Mouse (Mus musculus) embryonic facial prominence, embryonic 13.5 days (tissue): ENCODE measurements around the gene Tmem50a. TPM values are rescaled to one million over a fixed set of nuclear protein-coding genes. Genes with fewer than 3 reads are reported as not detected.

ENCODE experiments used
- ATAC-seq: fragments of 200-750 bp; cut with Nextera tagmentation; 2 replicates; pipeline ENCODE4 v1.8.0; 2017; ENCODE audit warnings: low read depth; ENCODE audit not compliant: insufficient number of reproducible peaks, insufficient read depth, low FRiP score, low TSS enrichment
- H3K27ac ChIP-seq: fragments of 300-500 bp; sonication (generic); 2 replicates; pipeline ENCODE4 v1.5.1; 2015; ENCODE audit warnings: moderate library complexity, mild to moderate bottlenecking, inconsistent platforms
- H3K27me3 ChIP-seq: fragments of 300-500 bp; sonication (generic); 2 replicates; pipeline ENCODE4 v1.6.1; 2015; ENCODE audit warnings: mild to moderate bottlenecking, inconsistent platforms
- H3K36me3 ChIP-seq: fragments of 300-500 bp; sonication (generic); 2 replicates; pipeline ENCODE4 v1.6.1; 2015; ENCODE audit warnings: mild to moderate bottlenecking, inconsistent platforms
- H3K4me1 ChIP-seq: fragments of 300-500 bp; sonication (generic); 2 replicates; pipeline ENCODE4 v1.6.1; 2015; ENCODE audit warnings: inconsistent platforms
- H3K4me2 ChIP-seq: fragments of 300-500 bp; sonication (generic); 2 replicates; pipeline ENCODE4 v1.6.1; 2015; ENCODE audit warnings: moderate library complexity, mild to moderate bottlenecking, inconsistent platforms
- H3K4me3 ChIP-seq: fragments of 300-500 bp; sonication (generic); 2 replicates; pipeline ENCODE4 v1.5.1; 2015; ENCODE audit warnings: mild to moderate bottlenecking, inconsistent platforms
- H3K9ac ChIP-seq: fragments of 300-500 bp; sonication (generic); 2 replicates; pipeline ENCODE4 v1.6.1; 2015; ENCODE audit warnings: mild to moderate bottlenecking, inconsistent platforms
- H3K9me3 ChIP-seq: fragments of 300-500 bp; sonication (generic); 2 replicates; pipeline ENCODE4 v1.6.1; 2016; ENCODE audit warnings: inconsistent platforms
- WGBS: fragments of 180-500 bp; shearing (Covaris S2); methylation state at CpG from one replicate; pipeline ENCODE4 v1.1.7; 2015; ENCODE audit warnings: mixed read lengths; 5-methylcytosine and 5-hydroxymethylcytosine counted together
- polyA plus RNA-seq: library from polyadenylated mRNA; unstranded; fragments of >200 nt; fragmentation: Nextera tagmentation; extraction: Ambion mirVana; gene quantifications from 2 replicates; pipeline ENCODE4 v1.2.1, GENCODE M21; 2015

Gene Tmem50a
- polyA plus RNA-seq, 1 experiment from 2014 or later: 172 TPM

DNA sequence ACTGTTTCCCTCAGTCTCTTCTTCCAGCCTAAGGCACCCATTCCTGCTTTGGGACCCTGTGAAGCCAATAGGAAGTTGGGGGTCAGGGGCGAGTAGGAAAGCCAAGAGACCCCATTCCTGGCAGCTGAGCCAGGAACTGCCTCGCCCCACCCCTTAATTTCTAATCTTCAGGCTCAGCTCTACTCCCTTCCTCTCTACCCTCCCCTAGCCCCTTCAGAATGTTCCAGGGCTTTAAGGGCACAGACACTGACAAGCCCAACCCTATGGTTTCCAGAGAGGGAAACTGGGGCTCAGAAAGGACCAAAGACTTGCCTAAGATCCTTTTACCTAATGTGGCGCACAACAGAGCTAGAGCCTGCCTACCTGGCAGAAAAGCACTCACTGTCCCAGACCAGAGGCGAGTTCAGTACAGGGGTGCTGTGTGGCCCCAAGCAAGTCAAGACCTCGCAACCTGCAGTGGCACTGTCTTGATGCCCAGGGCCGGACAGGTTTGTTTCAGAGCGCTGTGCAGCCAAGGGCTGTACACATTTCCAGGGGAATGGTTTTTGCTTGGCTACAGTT, 44.9 kb downstream of the Tmem50a start:
- no peak for ATAC-seq
- H3K9me3 ChIP-seq: no peaks in the 10 kb centered on the region
- peak overlapping the region; percentile 17 for H3K4me3 ChIP-seq
- no peaks in the 10 kb centered on the region for H3K36me3 ChIP-seq
- peaks cover 32% of the 10 kb centered on the region for H3K27me3 ChIP-seq
- H3K9ac ChIP-seq: peak overlapping the region; percentile 37; the same call in 1 of the 2 replicates
- H3K4me1 ChIP-seq: peaks cover 21% of the 10 kb centered on the region
- WGBS: 38% methylated on average over 7 of the region's 7 CpGs
- peak overlapping the region; percentile 50 for H3K4me2 ChIP-seq
- no peak overlapping the region for H3K27ac ChIP-seq

DNA sequence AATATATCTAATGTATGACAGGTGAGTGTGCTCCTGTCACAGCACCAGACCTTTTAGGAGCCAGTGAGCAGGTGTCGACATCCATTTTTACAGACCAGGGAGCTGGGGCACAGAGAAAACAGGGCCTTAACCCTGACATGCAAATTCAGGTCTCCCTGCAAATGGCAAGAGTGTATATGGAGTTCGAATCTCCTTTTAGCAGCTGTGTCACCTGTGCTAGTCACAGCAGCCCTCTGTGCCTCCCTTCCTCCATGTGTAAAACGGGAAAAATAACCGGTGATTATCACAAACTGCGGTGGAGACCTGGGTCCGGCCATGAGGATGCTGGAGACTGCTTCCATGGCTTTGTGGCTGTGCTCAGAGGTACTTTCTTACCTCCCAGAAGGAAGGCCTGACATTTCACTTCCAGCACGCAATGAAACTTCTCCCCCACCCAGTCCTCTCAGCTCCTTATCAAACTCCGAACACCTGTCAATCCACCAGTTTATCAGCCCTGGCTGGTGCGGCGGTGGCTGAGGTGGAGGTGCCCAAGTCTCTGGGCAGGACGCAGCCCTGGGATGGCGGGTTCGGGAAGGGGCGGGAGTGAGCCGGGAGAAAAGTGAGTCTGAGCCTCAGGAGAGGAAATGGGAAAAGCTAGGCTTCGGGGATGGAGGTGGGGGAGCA, 45.6 kb downstream of the Tmem50a start:
- Histone ChIP-seq H3K36me3 (no peaks in the 10 kb centered on the region), H3K4me3 (peak overlapping the region; percentile 17), H3K27me3 (peaks cover 32% of the 10 kb centered on the region), H3K4me2 (peak overlapping the region; percentile 50), H3K4me1 (peaks cover 21% of the 10 kb centered on the region), H3K9ac (peak overlapping the region; percentile 37; the same call in 1 of the 2 replicates), H3K27ac (no peak overlapping the region), H3K9me3 (no peaks in the 10 kb centered on the region)
- no peak for ATAC-seq
- 7% methylated on average over 16 of the region's 16 CpGs for WGBS

DNA sequence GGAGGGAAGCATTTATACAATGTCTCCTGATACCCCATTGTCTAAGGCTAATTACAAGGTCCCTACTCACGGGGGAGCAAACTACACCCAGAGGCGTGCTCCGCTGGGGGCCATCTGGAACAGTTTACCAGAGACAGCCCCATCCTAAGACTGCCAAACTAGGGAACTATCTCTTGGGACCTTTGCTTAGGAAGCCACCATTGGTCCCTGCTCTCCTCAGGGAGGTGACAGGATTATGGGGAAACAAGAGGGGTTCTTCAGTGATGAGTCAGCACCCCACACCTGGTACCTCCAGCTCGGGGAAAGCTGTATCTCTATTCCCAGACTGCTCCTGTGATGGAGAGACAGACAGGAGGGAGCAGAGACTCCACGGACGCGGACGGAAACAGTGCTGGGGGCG, 46.3 kb downstream of the Tmem50a start:
- Histone ChIP-seq H3K4me1 (peaks cover 21% of the 10 kb centered on the region), H3K4me2 (0 out of 2 replicates have a peak overlapping the region, but pooled peaks have one; percentile 16), H3K9ac (no peak overlapping the region), H3K27me3 (peaks cover 32% of the 10 kb centered on the region), H3K36me3 (no peaks in the 10 kb centered on the region), H3K27ac (no peak overlapping the region), H3K9me3 (no peaks in the 10 kb centered on the region), H3K4me3 (no peak overlapping the region)
- 9% methylated on average over 9 of the region's 9 CpGs for WGBS
- ATAC-seq: no peak

DNA sequence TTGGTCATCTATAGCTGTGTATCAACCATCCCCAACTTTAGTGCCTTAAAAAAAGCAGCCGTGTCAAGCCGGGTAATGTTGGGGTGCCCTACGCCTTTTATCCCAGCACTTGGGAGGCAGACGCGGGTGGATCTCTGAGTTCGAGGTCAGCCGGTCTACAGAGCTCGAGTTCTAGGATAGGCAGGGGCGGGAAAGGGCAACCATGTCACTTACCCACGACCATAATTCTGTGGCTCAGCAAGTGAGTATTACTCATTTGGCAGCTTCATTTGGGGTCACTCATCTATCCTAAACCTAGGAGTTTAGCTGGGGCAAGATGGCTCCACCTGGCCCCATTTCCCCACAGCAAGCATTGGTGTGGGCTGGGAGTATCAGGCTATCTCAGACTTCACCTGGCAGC, 46.8 kb downstream of the Tmem50a start:
- ATAC-seq: no peak
- Histone ChIP-seq H3K4me1 (peaks cover 21% of the 10 kb centered on the region), H3K9me3 (no peaks in the 10 kb centered on the region), H3K4me2 (no peak overlapping the region), H3K36me3 (no peaks in the 10 kb centered on the region), H3K4me3 (no peak overlapping the region), H3K27ac (no peak overlapping the region), H3K9ac (no peak overlapping the region), H3K27me3 (peaks cover 32% of the 10 kb centered on the region)
- 86% methylated on average over 10 of the region's 10 CpGs for WGBS

DNA sequence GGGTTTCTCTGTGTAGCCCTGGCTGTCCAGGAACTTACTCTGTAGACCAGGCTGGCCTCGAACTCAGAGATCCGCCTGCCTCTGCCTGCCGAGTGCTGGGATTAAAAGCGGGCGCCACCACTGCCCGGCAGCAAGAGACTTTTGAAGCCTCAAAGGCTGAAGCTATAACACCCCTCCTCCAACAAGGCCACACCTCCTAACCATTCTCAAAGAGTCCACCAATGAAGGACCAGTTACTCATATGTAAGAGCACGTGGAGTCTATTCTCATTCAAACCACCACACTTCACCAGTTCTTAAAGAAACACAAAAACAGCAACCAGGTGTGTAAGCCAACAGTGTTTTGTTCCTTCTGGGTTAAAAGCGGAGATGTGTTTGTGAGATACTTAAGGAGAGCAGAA, 47.2 kb downstream of the Tmem50a start:
- WGBS: 87% methylated on average over 8 of the region's 8 CpGs
- peaks cover 21% of the 10 kb centered on the region for H3K4me1 ChIP-seq
- peaks cover 32% of the 10 kb centered on the region for H3K27me3 ChIP-seq
- no peak overlapping the region for H3K4me3 ChIP-seq
- H3K9me3 ChIP-seq: no peaks in the 10 kb centered on the region
- H3K4me2 ChIP-seq: no peak overlapping the region
- ATAC-seq: no peak
- H3K36me3 ChIP-seq: no peaks in the 10 kb centered on the region
- H3K27ac ChIP-seq: no peak overlapping the region
- no peak overlapping the region for H3K9ac ChIP-seq

DNA sequence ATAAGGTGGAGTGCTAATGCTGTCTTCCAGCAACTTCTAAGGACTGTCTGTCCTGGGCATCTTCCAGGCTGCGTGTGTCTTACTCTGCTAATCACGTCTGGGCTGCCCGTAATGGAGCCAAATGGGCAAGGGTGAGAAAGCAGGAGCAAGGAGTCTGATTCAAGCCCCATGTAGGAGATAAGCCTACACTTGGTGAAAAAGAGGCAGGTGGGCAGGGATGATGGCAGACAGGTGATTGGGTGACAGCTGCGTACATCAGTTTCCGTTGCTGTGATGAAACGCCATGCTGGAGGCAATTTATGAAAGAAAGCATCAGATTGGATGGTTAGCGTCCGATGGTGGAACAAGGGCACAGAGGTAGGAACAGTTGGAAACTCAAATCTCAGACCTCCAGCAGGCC, 47.6 kb downstream of the Tmem50a start:
- no peaks in the 10 kb centered on the region for H3K9me3 ChIP-seq
- no peak overlapping the region for H3K9ac ChIP-seq
- no peak for ATAC-seq
- H3K27me3 ChIP-seq: peaks cover 32% of the 10 kb centered on the region
- H3K4me1 ChIP-seq: peaks cover 21% of the 10 kb centered on the region
- no peaks in the 10 kb centered on the region for H3K36me3 ChIP-seq
- no peak overlapping the region for H3K27ac ChIP-seq
- WGBS: 89% methylated on average over 8 of the region's 8 CpGs
- H3K4me2 ChIP-seq: no peak overlapping the region
- no peak overlapping the region for H3K4me3 ChIP-seq

DNA sequence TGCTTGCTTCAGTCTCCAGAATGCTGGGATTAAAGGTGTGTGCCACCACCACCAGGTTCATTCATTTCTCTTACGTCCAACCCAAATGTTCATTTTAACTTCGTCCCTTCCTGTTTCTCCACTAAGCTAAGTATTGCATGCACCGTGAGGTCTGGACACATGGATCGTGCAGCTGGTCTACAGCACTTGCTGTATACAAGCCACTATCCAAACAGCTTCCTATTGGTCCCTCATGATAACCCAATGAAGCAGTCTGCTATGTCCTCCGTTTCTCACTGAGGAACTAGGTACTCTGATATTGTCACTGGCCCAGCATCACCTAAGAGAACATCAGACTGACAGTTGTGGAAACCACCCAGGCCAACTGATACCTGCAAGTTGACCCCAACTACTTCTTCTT, 49.0 kb downstream of the Tmem50a start:
- 94% methylated on average over 5 of the region's 5 CpGs for WGBS
- H3K4me2 ChIP-seq: no peak overlapping the region
- no peak for ATAC-seq

DNA sequence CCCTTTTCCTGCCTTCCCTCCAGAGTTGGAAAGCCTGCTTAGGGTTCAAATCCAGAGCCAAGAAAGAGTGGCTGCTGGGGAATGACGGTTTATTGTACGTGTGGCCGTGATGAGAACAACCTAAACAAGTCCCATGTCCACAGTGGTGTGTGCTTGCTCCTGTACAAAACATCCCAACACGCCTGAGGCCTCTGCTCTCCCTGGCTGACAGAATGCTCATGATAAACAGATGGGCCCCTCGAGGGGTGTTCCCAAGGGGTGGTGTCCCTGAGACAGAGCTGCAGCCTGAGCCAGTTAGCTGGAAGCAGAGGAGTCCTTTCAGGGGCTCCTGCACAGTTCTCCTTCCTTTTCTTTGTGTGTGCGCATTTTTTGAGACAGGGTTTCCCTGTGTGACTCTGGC, 49.5 kb downstream of the Tmem50a start:
- Histone ChIP-seq H3K4me2 (no peak overlapping the region), H3K9me3 (no peaks in the 10 kb centered on the region), H3K27ac (no peak overlapping the region), H3K27me3 (peaks cover 25% of the 10 kb centered on the region), H3K9ac (no peak overlapping the region), H3K4me1 (peaks cover 21% of the 10 kb centered on the region), H3K36me3 (no peaks in the 10 kb centered on the region), H3K4me3 (no peak overlapping the region)
- WGBS: 66% methylated on average over 6 of the region's 6 CpGs
- no peak for ATAC-seq

More for the DNA sequence above, 49.0 kb downstream of the Tmem50a start:
- H3K27ac ChIP-seq: no peak overlapping the region
- no peaks in the 10 kb centered on the region for H3K36me3 ChIP-seq
- H3K4me3 ChIP-seq: no peak overlapping the region
- no peaks in the 10 kb centered on the region for H3K9me3 ChIP-seq
- H3K4me1 ChIP-seq: peaks cover 21% of the 10 kb centered on the region
- H3K9ac ChIP-seq: no peak overlapping the region
- peaks cover 29% of the 10 kb centered on the region for H3K27me3 ChIP-seq

DNA sequence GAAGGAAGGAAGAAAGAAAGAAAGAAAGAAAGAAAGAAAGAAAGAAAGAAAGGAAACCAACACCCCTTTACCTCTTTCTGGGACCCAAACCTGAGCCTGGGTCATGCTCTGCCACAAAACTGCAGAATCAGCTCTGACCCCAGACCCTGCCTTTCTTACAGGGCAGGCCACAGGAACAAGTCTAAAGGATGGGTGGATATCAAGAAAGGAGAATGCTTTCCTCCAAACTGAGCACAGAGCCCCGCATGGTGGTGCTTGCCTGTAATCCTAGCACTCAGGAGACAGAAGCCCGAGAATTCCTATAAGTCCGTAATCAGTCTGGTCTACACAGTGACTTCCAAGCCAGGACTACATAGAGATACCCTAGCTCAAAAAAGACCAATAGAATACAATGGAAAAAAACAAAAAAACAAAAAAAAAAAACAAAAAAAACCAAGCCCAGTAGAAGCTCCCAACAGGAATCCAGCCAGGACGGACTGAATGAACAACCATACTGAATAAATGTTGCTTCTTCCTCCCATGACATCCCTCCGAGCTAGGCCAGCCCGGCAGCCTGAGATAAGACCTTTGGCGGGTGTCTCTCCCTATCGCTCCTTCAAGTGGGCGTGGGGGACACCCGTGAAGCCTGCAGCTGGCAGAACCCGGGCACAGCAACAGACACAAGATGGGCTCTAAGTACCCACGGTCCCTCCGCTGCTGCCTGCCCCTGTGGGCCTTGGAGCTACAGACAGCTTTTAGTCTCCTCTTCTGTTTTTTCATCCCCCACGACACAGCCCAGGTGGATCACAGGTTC, 50.7 kb downstream of the Tmem50a start, which contains the start of gene Rhd:
Gene Rhd, plus strand, starts transcription at position 600 of the 793 bp plus-strand sequence.
- Histone ChIP-seq H3K27me3 (peaks cover 13% of the 10 kb centered on the region), H3K4me1 (peaks cover 10% of the 10 kb centered on the region), H3K4me3 (no peak within 1 kb of the TSS), H3K36me3 (no peaks in the 10 kb centered on the region), H3K4me2 (no peak within 1 kb of the TSS), H3K9me3 (no peaks in the 10 kb centered on the region), H3K9ac (no peak within 1 kb of the TSS; the same call in 1 of the 2 replicates), H3K27ac (no peak within 1 kb of the TSS)
- WGBS: 71% methylated on average over 14 of the region's 14 CpGs
- no peak for ATAC-seq

DNA sequence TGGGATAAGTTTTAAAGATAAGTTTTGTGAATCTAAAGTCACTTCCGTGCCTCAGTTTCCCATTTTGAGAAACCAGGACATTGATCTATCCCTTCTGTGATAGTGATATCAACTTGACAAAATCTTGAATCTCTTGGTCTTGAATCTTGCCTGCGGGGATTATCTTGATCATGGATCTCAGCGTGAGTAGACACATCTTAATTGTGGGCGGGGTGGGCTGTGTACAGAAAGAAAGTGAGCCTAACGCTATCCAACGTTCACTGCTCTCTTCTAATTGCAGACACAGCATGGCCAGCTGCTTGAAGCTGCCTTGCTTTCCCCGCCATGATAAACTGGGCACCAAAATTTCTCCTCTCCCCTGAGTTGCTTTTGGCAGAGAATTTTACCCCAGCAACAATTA, 51.8 kb downstream of the Tmem50a start:
- no peak overlapping the region for H3K4me3 ChIP-seq
- no peak overlapping the region for H3K9ac ChIP-seq
- no peak overlapping the region for H3K27ac ChIP-seq
- H3K27me3 ChIP-seq: 0 out of 2 replicates have a peak, but pooled peaks cover 2% of the 10 kb centered on the region
- no peak overlapping the region for H3K4me2 ChIP-seq
- ATAC-seq: no peak
- no peaks in the 10 kb centered on the region for H3K36me3 ChIP-seq
- no peaks in the 10 kb centered on the region for H3K4me1 ChIP-seq
- H3K9me3 ChIP-seq: no peaks in the 10 kb centered on the region
- 78% methylated on average over 7 of the region's 7 CpGs for WGBS

DNA sequence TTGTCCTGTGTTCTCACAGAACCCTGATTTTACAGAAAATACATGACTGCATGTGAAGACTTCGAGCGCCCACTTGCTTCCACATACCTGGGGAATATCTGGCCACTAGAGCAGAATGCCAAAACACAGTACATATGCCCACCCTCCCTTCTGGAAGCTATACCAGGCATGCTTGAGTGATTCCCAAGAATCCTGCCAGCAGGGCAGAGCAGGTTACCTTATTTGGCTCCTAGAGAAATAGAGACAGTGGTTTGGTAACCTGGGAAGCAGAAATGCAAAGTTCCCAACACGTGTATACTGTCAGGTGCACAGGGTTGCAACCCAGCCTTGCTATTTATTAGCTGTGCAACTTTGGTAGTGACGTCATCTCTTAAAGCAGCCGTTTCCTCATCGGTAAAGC, 52.9 kb downstream of the Tmem50a start:
- Histone ChIP-seq H3K4me1 (peaks cover 3% of the 10 kb centered on the region; the same call in 1 of the 2 replicates), H3K36me3 (no peaks in the 10 kb centered on the region), H3K27ac (no peak overlapping the region), H3K9ac (no peak overlapping the region), H3K9me3 (no peaks in the 10 kb centered on the region), H3K4me3 (no peak overlapping the region), H3K4me2 (no peak overlapping the region), H3K27me3 (no peaks in the 10 kb centered on the region)
- ATAC-seq: no peak
- WGBS: 79% methylated on average over 6 of the region's 6 CpGs
